Mouse (Mus musculus) B cell, adult 62 days (primary cell): ENCODE measurements around the gene Ppp1r37. TPM values are rescaled to one million over a fixed set of nuclear protein-coding genes. Genes with fewer than 3 reads are reported as not detected.

Experiments
- total RNA-seq: library from RNA; stranded (reverse); gene quantifications from 4 replicates; pipeline ENCODE4 v1.2.4, GENCODE M21; 2023

Gene Ppp1r37
- total RNA-seq: 55.1 to 64.0 TPM (median 60.2 TPM) in 4 replicates

DNA sequence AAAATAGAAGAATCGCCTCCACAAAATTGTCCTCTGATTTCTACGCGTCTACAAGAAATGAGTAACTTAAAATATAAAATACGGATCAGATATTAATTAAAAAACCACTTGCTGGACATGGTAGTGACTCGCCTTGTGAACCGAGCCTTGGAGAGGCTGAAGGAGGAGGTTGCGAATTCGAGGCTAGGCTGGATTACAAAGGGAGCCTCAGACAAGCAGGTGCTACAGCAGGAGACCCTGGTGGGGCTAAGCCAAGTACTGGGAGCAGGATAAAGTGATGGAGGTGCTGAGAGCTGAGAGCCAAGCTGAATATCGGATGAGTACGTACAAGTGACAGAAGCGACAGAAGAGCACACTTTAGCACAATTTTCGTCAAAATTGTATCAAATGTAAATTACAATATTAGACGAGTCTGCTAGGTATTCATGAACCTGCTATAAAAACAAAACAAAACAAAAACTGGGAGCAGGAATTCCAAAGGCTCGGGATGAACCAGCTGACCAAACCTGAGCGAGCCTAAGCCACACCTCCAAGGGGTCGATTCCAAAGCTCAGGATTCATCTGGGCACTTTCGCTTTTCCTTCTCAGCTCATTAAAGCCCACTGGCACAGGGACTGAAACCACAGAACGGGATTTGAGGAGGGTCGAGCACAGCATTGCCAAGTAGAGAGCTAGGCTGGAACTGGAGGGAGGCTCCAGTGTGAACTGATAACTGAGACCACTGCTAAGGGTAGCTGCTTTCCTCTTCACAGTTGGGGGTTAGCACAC lies at the start of gene Ppp1r37:
Gene Ppp1r37, minus strand, starts transcription at position 434 of the 768 bp plus-strand sequence.

DNA sequence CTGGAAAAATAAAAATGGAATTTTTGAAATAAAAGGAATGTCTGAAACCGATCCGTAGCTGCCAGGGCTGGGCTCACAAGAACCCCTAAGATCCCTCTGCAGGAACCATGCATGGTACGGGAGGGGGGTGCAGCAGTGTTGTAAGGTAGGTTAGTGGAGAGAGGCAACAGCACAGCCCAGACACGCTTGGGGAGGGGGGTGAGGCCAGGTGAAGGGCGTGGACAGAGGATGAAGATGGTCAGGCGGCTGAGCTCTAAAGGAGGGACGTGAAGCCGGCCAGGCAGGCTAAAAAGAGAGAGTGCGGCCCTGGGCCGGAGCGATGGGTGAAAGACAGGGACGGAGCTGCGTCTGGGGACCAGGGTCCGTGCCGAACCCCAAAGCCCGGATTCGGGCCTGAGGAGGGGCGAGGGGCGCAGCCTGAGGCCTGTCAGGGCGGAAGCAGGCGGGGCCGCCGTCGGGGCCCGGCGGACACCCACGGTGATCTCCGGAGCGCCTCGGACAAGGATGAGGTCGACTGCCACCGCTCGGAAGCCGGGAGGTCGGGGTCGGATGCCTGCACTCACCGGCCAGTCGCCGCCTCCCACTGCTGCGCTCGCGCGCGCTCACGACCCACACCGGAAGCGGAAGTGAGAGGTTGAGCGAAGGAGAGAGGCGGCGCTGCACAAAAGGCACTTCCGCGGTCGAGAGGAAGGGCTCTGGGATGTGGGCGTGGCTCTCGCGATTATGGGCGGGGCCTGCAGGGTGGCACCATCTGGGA lies 41.2 kb upstream of the Ppp1r37 start, which contains the start of gene Clasrp:
Gene Clasrp, minus strand, starts transcription at position 638 of the 757 bp plus-strand sequence.

DNA sequence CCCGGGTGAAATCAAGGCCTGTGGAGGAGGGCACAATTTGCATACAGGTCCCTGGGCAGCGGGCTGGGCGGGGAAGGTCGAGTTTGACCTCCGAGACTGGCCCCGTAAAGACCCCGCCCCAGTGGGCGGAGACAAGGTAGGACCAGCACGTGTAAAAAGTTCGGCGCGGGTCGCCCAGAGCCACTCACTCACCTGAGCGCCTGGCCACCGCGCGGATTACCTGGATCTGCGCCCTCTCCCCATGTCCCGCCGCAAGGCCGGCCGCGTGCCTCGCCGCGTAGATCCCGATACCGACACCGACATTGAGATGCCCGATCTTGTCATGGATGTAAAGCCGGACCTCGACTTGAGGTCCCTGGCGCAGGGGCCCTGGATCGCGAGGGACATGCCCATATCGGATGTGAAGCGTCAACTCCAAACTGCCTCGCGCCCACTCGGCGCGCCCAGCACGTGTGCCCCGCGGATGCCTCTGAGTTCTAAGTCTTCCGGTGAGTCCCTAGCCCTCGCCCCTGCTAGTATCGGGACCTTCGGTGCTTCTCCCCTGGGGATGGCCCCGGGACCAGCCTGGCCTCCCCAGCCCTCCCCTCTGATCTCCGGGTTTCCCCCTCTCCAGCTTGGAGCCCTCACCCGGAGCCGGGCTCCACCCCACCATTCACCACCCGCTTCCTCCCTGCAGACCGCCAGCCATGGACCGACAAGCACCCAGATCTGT lies 14.4 kb upstream of the Ppp1r37 start, which contains the start of the genes Zfp296 and Gemin7:
Gene Zfp296, plus strand, starts transcription at position 147 of the 712 bp plus-strand sequence.
Gene Gemin7, minus strand, starts transcription at position 455 of the 712 bp plus-strand sequence.

DNA sequence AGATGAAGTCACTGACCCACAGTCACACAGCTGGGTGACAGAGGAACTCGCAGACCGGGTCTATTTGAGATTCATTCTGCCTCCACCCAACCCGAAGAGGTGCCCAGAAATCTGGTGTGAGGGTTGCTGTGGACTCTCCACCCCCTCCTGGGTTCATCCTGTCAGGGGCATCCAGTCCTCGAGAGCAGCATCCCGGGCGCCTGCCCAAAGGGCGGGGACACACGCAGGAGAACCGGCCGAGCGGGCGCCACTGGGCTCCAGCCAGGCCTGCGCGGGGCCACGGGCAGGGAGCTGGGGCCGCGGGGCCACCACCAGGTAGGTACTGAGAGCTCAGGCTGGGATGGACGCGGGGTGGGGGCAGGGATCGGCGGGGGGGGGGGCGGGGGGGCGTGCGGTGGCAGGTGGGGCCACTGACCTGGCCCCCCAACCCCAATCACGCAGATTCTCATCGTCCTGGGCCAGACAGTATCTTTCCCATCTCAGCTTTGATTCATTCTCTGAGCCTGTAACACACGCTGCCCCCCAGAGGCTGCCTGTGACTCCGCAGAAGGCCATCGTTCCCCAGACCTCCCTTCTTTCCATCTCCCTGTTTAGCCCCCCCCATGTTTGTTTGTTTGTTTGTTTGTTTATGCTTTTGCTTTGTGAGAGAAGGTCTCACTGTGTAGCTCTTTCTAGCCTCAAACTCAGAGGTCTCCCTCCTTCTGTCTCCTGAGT lies 45.1 kb downstream of the Ppp1r37 start, which contains the start of gene Nkpd1:
Gene Nkpd1, plus strand, starts transcription at position 187 of the 714 bp plus-strand sequence.

DNA sequence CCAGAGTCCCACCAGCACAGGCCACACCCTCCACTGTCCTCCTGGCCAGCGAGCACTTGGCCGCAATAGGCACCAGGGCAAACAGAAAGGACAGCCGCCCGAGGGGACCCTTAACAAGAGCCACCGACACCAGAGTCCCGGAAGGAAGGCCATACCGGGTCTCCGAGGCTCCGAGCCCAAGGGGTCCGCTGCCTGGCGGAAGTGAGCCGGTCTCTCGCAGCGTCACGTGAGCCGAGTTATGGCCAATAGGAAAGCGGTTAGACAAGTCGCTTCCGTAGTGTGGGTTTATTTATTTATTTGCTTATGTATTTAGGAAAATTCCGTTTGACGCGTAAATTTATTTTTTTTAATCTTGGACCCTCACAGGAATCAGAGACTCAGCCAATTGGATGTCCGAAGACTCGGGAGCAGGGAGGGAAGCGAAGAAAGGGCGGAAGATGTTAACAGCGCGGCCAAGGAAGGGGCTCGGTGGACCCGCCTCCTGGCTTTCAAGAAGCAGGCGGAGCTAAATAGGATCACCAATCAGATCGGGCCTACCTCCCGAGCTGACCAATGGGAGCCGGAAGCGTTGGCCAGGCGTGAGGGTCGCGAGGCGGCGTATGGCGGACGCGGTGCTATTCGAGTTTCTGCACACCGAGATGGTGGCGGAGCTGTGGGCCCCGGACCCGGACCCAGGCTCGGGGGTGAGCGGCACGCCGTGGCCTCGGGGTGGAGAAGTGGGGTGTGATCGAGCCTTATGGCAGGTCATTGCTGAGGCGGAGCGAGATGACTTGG lies 54.5 kb downstream of the Ppp1r37 start, which contains the start of the genes Bloc1s3 and Trappc6a:
Gene Bloc1s3, minus strand, starts transcription at position 218 of the 774 bp plus-strand sequence.
Gene Trappc6a, plus strand, starts transcription at position 246 of the 774 bp plus-strand sequence.

Other genes starting within 250 kb of the Ppp1r37 start
- 59.1 to 71.4 TPM (median 68.3 TPM) in 4 replicates for gene Ercc1, start 218.3 kb downstream of the Ppp1r37 start, total RNA-seq
- gene Cd3eap, start 203.6 kb downstream of the Ppp1r37 start, total RNA-seq: 4.3 to 7.0 TPM (median 5.9 TPM) in 4 replicates
- gene Ppp1r13l, start 203.3 kb downstream of the Ppp1r37 start, total RNA-seq: 0.63 to 2.7 TPM (median 1.5 TPM) in 4 replicates
- gene Ercc2, start 181.1 kb downstream of the Ppp1r37 start, total RNA-seq: 68.9 to 74.8 TPM (median 72.8 TPM) in 4 replicates
- gene Klc3, start 159.0 kb downstream of the Ppp1r37 start, total RNA-seq: 0.60 to 1.2 TPM (median 0.86 TPM) in 4 replicates
- gene Ckm, start 158.3 kb downstream of the Ppp1r37 start, total RNA-seq: 0.97 TPM in 1 of 4 replicates, not detected in the others
- gene Mark4, start 104.3 kb downstream of the Ppp1r37 start, total RNA-seq: 26.4 to 33.1 TPM (median 28.6 TPM) in 4 replicates
- not detected in 4 replicates for gene Exoc3l2, start 99.7 kb downstream of the Ppp1r37 start, total RNA-seq
- 3.1 to 5.3 TPM (median 4.6 TPM) in 4 replicates for gene Bloc1s3, start 54.7 kb downstream of the Ppp1r37 start, total RNA-seq
- gene Trappc6a, start 54.7 kb downstream of the Ppp1r37 start, total RNA-seq: 27.9 to 35.9 TPM (median 30.9 TPM) in 4 replicates
- gene Nkpd1, start 45.2 kb downstream of the Ppp1r37 start, total RNA-seq: 0.31 to 0.78 TPM (median 0.53 TPM) in 4 replicates
- 9.7 to 13.7 TPM (median 12.6 TPM) in 4 replicates for gene Zfp296, start 14.2 kb upstream of the Ppp1r37 start, total RNA-seq
- gene Gemin7, start 14.5 kb upstream of the Ppp1r37 start, total RNA-seq: 72.4 to 80.4 TPM (median 77.1 TPM) in 4 replicates
- 94.5 to 107 TPM (median 98.1 TPM) in 4 replicates for gene Clasrp, start 41.4 kb upstream of the Ppp1r37 start, total RNA-seq
- 113 to 122 TPM (median 116 TPM) in 4 replicates for gene Relb, start 66.4 kb upstream of the Ppp1r37 start, total RNA-seq
- gene Clptm1, start 102.0 kb upstream of the Ppp1r37 start, total RNA-seq: 64.7 to 85.0 TPM (median 67.9 TPM) in 4 replicates
- not detected in 4 replicates for gene Apoc2, start 114.9 kb upstream of the Ppp1r37 start, total RNA-seq
- not detected in 4 replicates for gene Gm44805, start 118.3 kb upstream of the Ppp1r37 start, total RNA-seq
- gene Apoc4, start 118.4 kb upstream of the Ppp1r37 start, total RNA-seq: not detected in 4 replicates
- not detected in 4 replicates for gene Apoc1, start 129.6 kb upstream of the Ppp1r37 start, total RNA-seq
- 69.0 to 80.2 TPM (median 73.6 TPM) in 4 replicates for gene Apoe, start 136.1 kb upstream of the Ppp1r37 start, total RNA-seq
- gene Tomm40, start 152.4 kb upstream of the Ppp1r37 start, total RNA-seq: 52.4 to 61.9 TPM (median 55.5 TPM) in 4 replicates
- gene Nectin2, start 187.4 kb upstream of the Ppp1r37 start, total RNA-seq: not detected in 4 replicates
- not detected in 4 replicates for gene Bcam, start 207.9 kb upstream of the Ppp1r37 start, total RNA-seq
- gene Cblc, start 233.7 kb upstream of the Ppp1r37 start, total RNA-seq: 1.2 to 3.7 TPM (median 2.1 TPM) in 3 of 4 replicates, not detected in the other